Mouse (Mus musculus): Measurements from ENCODE around the gene Ugt2a1.
"Not testable (repeated sequence)": the region's sequence is repeated elsewhere in the genome, so short reads cannot be mapped to it uniquely, and the experiment has no call there.

The Ugt2a1 gene

GRCm38 (mm10) chr5:87490771-87491170 is at the start of gene Ugt2a1:
Ugt2a1 (minus strand) TSS chr5:87490871.
- no peak for DNase-seq (ENCODE audit: low read depth, low spot score)

- no peak for DNase-seq (ENCODE audit: low read depth, low spot score)
Measured at GRCm38 (mm10) chr5:87538111-87538510, 47.4 kb upstream of the Ugt2a1 start, which contains the start of gene Sult1b1. Sult1b1 (minus strand) TSS chr5:87538195.

- no peak for DNase-seq (ENCODE audit: low read depth, low spot score)
Measured at GRCm38 (mm10) chr5:87535994-87536644, 45.4 kb upstream of the Ugt2a1 start.

GRCm38 (mm10) chr5:87532288-87532687 is 41.6 kb upstream of the Ugt2a1 start:
- no peak for DNase-seq (ENCODE audit: low read depth, low spot score)

- DNase-seq (ENCODE audit: low read depth, low spot score), result not testable (repeated sequence)
Measured at GRCm38 (mm10) chr5:87523561-87523960, 32.9 kb upstream of the Ugt2a1 start.

GRCm38 (mm10) chr5:87505776-87506458 is 15.2 kb upstream of the Ugt2a1 start:
- DNase-seq (ENCODE audit: low read depth, low spot score), result no peak

- DNase-seq (ENCODE audit: low read depth, low spot score), result no peak
Measured at GRCm38 (mm10) chr5:87502687-87503086, 12.0 kb upstream of the Ugt2a1 start.

- DNase-seq (ENCODE audit: low read depth, low spot score), result no peak
Measured at GRCm38 (mm10) chr5:87499341-87499740, 8.7 kb upstream of the Ugt2a1 start.

GRCm38 (mm10) chr5:87498936-87499335 is 8.3 kb upstream of the Ugt2a1 start:
- no peak for DNase-seq (ENCODE audit: low read depth, low spot score)

- not testable (repeated sequence) for DNase-seq (ENCODE audit: low read depth, low spot score)
Measured at GRCm38 (mm10) chr5:87486706-87487105, 4.0 kb downstream of the Ugt2a1 start, which contains the start of gene Gm43638. Gm43638 (minus strand) TSS chr5:87486806.

- DNase-seq (ENCODE audit: low read depth, low spot score), result no peak
Measured at GRCm38 (mm10) chr5:87482160-87482559, 8.5 kb downstream of the Ugt2a1 start, which contains the start of gene Ugt2a2. Ugt2a2 (minus strand) TSS chr5:87482260.

- DNase-seq (ENCODE audit: low read depth, low spot score), result no peak
Measured at GRCm38 (mm10) chr5:87458810-87459209, 31.9 kb downstream of the Ugt2a1 start.

GRCm38 (mm10) chr5:87457701-87458100 is 33.0 kb downstream of the Ugt2a1 start:
- DNase-seq (ENCODE audit: low read depth, low spot score), result no peak

GRCm38 (mm10) chr5:87456216-87456850 is 34.3 kb downstream of the Ugt2a1 start:
- no peak for DNase-seq (ENCODE audit: low read depth, low spot score)

- no peak for DNase-seq (ENCODE audit: low read depth, low spot score)
Measured at GRCm38 (mm10) chr5:87455519-87455918, 35.2 kb downstream of the Ugt2a1 start.

GRCm38 (mm10) chr5:87452514-87452913 is 38.2 kb downstream of the Ugt2a1 start:
- DNase-seq (ENCODE audit: low read depth, low spot score), result peak; percentile 63

GRCm38 (mm10) chr5:87436264-87436663 is 54.4 kb downstream of the Ugt2a1 start:
- DNase-seq (ENCODE audit: low read depth, low spot score), result peak; percentile 50

GRCm38 (mm10) chr5:87425676-87426075 is 65.0 kb downstream of the Ugt2a1 start:
- no peak for DNase-seq (ENCODE audit: low read depth, low spot score)

GRCm38 (mm10) chr5:87424041-87424440 is 66.6 kb downstream of the Ugt2a1 start, which contains the start of gene Ugt2b38:
Ugt2b38 (minus strand) TSS chr5:87424203.
- not testable (repeated sequence) for DNase-seq (ENCODE audit: low read depth, low spot score)

Measured in ZHBTc4 (cell line).